Mouse (Mus musculus) forebrain, embryonic 12.5 days (tissue): ENCODE results near the gene Hdac10. TPM values are rescaled to one million over a fixed set of nuclear protein-coding genes. Genes with fewer than 3 reads are reported as not detected.

Source experiments
- ATAC-seq: fragments of 200-750 bp; cut with Nextera tagmentation; 2 replicates; pipeline ENCODE4 v1.8.0; 2017; ENCODE audit warnings: moderate TSS enrichment; ENCODE audit not compliant: low FRiP score
- H3K27ac ChIP-seq: fragments of 300-500 bp; sonication (generic); 2 replicates; pipeline ENCODE4 v1.5.1; 2016; ENCODE audit warnings: mild to moderate bottlenecking
- H3K27me3 ChIP-seq: fragments of 300-500 bp; sonication (generic); 2 replicates; pipeline ENCODE4 v1.6.1; 2016; ENCODE audit warnings: mild to moderate bottlenecking
- H3K36me3 ChIP-seq: fragments of 300-500 bp; sonication (generic); replicated peaks from 2 replicates; pipeline ENCODE4 v1.6.1; 2016; ENCODE audit warnings: mild to moderate bottlenecking
- H3K4me1 ChIP-seq: fragments of 300-500 bp; sonication (generic); 2 replicates; pipeline ENCODE4 v1.6.1; 2016
- H3K4me2 ChIP-seq: fragments of 300-500 bp; sonication (generic); 2 replicates; pipeline ENCODE4 v1.6.1; 2016; ENCODE audit warnings: mild to moderate bottlenecking, moderate library complexity
- H3K4me3 ChIP-seq: fragments of 300-500 bp; sonication (generic); replicated peaks from 2 replicates; pipeline ENCODE4 v1.5.1; 2016; ENCODE audit warnings: mild to moderate bottlenecking
- H3K9ac ChIP-seq: fragments of 300-500 bp; sonication (generic); 2 replicates; pipeline ENCODE4 v1.6.1; 2016; ENCODE audit warnings: mild to moderate bottlenecking
- H3K9me3 ChIP-seq: fragments of 300-500 bp; sonication (generic); 2 replicates; pipeline ENCODE4 v1.6.1; 2016
- WGBS: fragments of 180-500 bp; shearing (Covaris S2); methylation state at CpG from one replicate; pipeline ENCODE4 v1.1.7; 2016; 5-methylcytosine and 5-hydroxymethylcytosine counted together
- microRNA-seq: library from miRNA; unstranded; fragments of <30 nt; microRNA quantifications from one replicate; pipeline ENCODE4, GENCODE M21; 2017
- polyA plus RNA-seq: library from polyadenylated mRNA; unstranded; fragments of >200 nt; fragmentation: Nextera tagmentation; extraction: Ambion mirVana; gene quantifications from 2 replicates; pipeline ENCODE4 v1.2.1, GENCODE M21; 2016

Gene Hdac10
- polyA plus RNA-seq, 1 experiment from 2014 or later, result 20.5 TPM

DNA sequence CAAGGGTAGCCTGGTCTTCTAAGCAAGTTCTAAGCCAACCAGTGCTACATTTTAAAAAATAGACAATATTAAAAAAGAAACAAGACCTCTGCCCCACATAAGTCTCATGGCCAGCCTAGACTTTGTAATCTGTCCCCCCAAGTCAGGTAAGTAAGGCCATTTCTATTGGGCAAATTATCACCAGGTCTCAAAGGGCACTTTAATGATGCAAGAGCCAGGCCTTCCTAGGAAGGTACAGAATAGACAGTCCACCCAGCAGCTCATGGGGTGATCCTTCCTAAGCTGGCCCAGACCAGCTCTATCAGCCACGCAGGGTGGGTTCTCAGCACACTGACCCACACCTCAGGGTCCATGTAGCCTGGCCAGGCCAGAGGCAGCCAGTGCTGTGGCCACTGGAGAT is 44.6 kb downstream of the Hdac10 start:
- Histone ChIP-seq H3K9ac (no peak overlapping the region), H3K4me1 (peaks cover 8% of the 10 kb centered on the region), H3K36me3 (peaks cover 60% of the 10 kb centered on the region), H3K9me3 (no peaks in the 10 kb centered on the region), H3K27ac (no peak overlapping the region), H3K27me3 (no peaks in the 10 kb centered on the region), H3K4me3 (no peak overlapping the region), H3K4me2 (no peak overlapping the region)
- WGBS, result 100% methylated on average over 1 of the region's 1 CpGs
- no peak for ATAC-seq

DNA sequence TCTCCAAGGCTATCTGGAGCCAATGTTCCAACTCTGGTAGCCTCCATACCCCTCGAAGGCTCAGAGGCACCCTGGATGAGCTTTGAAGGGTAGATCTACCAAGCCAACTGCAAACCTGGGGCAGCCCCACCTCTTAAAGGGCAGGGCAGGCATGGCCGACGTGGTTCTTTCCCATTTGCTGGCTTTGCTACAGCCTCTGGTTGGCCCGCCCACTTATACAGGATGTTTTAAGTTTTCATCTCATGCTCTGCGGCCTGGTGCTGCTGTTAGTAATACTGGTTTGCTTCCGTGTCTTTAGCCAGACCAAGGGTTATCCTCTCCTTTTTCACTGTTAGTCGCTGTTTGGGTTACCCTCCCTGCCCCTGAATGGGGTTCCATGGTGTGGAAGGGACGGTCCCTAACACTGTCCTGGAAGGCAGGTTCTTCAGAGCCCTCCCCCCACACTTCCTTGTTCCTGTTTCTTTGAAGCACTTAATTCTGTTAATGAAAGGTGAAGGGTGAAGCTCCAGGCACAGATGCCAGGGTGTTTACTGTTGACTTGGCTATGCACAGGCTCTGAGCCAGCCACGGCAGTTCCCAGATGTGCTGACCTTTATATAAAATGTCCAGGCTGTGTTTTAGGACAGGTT is 50.2 kb downstream of the Hdac10 start:
- no peak overlapping the region for H3K4me3 ChIP-seq
- H3K27me3 ChIP-seq, result 0 out of 2 replicates have a peak, but pooled peaks cover 2% of the 10 kb centered on the region
- peaks cover 23% of the 10 kb centered on the region for H3K36me3 ChIP-seq
- no peak overlapping the region; the same call in 1 of the 2 replicates for H3K9ac ChIP-seq
- 71% methylated on average over 9 of the region's 9 CpGs for WGBS
- peaks cover 38% of the 10 kb centered on the region for H3K4me1 ChIP-seq
- no peak for ATAC-seq
- no peak overlapping the region for H3K27ac ChIP-seq
- H3K9me3 ChIP-seq, result no peaks in the 10 kb centered on the region
- H3K4me2 ChIP-seq, result no peak overlapping the region

DNA sequence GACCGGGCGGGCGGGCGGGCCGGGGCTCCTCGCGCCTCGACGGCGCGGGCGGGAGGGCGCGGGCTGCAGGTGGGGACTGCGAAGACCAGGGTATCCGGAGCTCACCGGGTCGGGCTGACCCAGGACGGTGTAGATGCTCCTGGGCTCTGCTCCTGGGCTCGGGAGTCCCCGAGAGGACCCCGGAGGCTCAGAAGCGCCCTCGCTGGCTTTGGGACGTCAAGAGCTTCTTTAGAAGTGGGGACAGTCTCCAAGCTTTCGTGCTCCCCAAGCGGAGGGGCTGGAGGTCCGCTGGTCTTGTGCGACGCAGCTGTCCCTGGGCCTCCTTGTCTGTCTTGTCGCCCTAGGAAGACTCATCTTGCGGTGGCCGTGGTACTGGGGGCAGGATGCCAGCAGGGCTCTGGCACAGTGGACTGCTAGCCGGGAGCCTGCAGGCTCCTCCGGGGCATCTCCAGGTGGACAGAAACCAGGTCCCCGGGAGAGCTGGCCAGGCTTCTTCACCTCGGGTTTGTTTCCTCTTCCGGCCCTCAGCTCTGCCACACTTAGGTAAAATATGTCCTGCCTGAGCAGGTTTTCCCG is 52.3 kb downstream of the Hdac10 start:
- Histone ChIP-seq H3K36me3 (peaks cover 2% of the 10 kb centered on the region), H3K4me3 (peak overlapping the region; percentile 88), H3K9me3 (no peaks in the 10 kb centered on the region), H3K4me2 (peak overlapping the region; percentile 75), H3K27ac (peak overlapping the region; percentile 84), H3K4me1 (peaks cover 38% of the 10 kb centered on the region), H3K9ac (peak overlapping the region; percentile 81), H3K27me3 (0 out of 2 replicates have a peak, but pooled peaks cover 4% of the 10 kb centered on the region)
- peak; percentile 50 for ATAC-seq
- WGBS, result 1% methylated on average over 37 of the region's 39 CpGs

DNA sequence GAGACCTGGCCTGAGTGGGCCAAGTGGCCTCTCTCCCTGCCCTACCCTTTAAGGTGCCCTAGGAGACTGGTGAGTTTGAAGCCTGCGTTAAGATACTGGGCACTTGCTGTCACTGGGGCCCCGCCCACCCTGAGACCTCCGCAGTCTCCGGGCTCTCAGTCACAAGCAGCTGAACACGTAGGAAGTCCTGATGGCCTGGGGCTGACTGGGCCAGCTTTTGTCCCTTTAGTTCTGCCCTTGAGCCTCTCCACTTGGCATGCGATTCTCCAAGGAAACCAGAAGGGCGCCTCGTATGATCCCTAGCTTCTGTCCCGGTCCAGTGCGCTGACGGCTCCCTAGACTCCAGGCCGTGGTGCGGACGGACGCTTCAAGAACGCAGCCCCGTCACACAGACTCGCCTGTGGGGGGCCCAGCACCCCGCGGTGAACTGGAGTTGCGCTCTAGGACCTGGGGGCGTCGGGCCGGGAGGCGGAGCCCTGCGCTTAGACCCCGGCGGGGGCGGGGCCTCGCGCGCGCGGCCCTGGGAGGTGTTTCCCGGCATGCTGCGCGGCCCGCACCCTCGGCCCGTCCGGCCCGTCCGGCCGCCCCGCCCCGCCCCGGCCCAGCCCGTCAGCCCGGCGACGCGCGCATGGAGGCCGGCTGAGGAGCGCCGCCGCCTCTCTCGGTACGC is 52.9 kb downstream of the Hdac10 start:
- ATAC-seq, result peak; percentile 93
- under 1% methylated on average over 49 of the region's 59 CpGs for WGBS
- H3K4me1 ChIP-seq, result peaks cover 38% of the 10 kb centered on the region
- peak overlapping the region; percentile 81 for H3K9ac ChIP-seq
- peak overlapping the region; percentile 75 for H3K4me2 ChIP-seq
- H3K4me3 ChIP-seq, result peak overlapping the region; percentile 88
- 0 out of 2 replicates have a peak, but pooled peaks cover 7% of the 10 kb centered on the region for H3K27me3 ChIP-seq
- H3K36me3 ChIP-seq, result no peaks in the 10 kb centered on the region
- no peaks in the 10 kb centered on the region for H3K9me3 ChIP-seq
- peak overlapping the region; percentile 84 for H3K27ac ChIP-seq

DNA sequence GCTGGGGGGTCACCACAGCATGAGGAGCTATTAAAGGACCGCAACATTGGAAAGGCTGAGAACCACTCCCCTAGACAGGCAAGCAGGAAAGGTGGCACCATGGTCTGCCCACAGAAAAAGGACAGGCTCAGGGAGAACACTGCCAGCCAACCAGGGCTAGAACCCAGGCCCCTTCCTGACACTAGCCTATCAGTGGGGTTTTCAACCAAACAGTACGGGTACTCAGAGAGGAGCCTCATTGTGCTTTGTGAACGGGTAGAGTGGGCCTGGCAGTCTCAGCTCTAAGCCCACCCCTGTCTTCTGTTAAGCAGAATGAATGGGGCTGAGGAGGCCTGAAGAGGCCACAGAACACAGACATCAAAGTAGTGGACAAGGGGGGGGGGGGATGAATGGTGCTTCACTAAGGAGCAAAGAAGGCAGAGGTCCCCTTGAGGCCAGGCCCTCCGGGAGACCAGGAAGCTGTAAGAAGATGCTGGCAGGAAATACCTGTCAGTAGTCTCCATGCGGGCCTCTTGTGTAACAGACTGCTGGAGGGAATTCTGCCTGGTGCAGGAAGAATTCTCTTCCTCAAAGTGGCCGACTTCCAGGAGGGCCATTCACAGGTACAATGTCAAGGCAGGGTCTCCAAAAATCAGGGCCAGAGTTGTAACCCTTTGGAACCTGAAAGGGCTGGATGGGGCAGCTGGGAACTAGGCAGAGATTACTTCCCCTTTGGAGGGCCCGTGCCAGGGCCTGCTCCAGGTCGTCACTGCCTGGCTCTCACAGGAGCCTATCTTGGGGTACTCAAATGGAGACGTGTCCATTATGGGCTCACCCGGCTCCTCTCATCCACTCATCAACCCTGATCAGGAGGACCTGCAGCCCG is 53.7 kb downstream of the Hdac10 start, which contains the start of gene Trabd:
TSS of gene Trabd (plus strand) at position 512 of the 865 bp plus-strand sequence.
- Histone ChIP-seq H3K27ac (peak within 1 kb of the TSS; percentile 84), H3K4me3 (peak within 1 kb of the TSS; percentile 88), H3K27me3 (peaks cover 13% of the 10 kb centered on the region), H3K9ac (peak within 1 kb of the TSS; percentile 81), H3K9me3 (no peaks in the 10 kb centered on the region), H3K4me2 (peak within 1 kb of the TSS; percentile 75), H3K36me3 (no peaks in the 10 kb centered on the region), H3K4me1 (peaks cover 38% of the 10 kb centered on the region)
- no peak; the same call in 1 of the 2 replicates for ATAC-seq
- 19% methylated on average over 11 of the region's 11 CpGs for WGBS

DNA sequence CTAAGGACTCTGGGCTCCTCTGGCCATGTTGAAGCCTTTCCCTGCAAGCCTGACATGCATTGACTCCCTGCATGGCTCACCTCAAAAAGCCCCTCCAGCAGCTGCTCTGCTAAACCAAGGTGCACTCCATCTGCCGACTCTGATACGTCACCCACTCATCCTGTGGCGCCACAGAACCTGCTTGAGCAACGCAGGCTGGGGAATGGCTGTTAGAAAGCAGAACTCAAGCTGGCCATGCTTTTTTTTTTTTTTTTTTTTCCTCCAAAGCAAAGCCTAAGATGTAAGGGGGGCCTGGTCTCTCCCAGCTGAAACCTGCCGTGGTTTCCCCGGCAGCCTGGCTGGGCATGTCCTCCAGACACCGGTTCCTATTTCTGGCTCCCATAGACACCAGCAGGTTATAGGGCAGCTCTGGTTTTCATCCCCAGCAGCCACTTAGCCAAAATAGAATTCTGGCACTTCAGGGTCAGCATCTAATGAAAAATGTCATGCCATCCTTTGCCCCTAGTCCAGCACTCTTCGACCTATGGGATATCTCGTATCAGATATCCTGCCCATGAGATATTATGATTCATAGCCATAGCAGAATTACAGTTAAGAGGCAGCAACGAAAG is 54.4 kb downstream of the Hdac10 start:
- no peak overlapping the region for H3K4me3 ChIP-seq

More for the DNA sequence above, 54.4 kb downstream of the Hdac10 start:
- no peaks in the 10 kb centered on the region for H3K36me3 ChIP-seq
- no peak for ATAC-seq
- H3K4me2 ChIP-seq, result no peak overlapping the region
- 84% methylated on average over 10 of the region's 10 CpGs for WGBS
- 0 out of 2 replicates have a peak overlapping the region, but pooled peaks have one; percentile 81 for H3K9ac ChIP-seq
- H3K27ac ChIP-seq, result no peak overlapping the region
- peaks cover 20% of the 10 kb centered on the region for H3K27me3 ChIP-seq
- H3K9me3 ChIP-seq, result no peaks in the 10 kb centered on the region
- peaks cover 38% of the 10 kb centered on the region for H3K4me1 ChIP-seq

Small RNA genes within 50 kb of the gene (microRNA-seq; reads per million reads assigned to microRNA genes)
- gene Mir7118, result 0.73 reads per million

Other genes starting within 250 kb of the Hdac10 start
- 0.14 and 0.17 TPM in 2 replicates for gene Ttll8, start 174.3 kb downstream of the Hdac10 start, polyA plus RNA-seq
- 15.5 and 16.3 TPM in 2 replicates for gene Mlc1, start 149.7 kb downstream of the Hdac10 start, polyA plus RNA-seq
- not detected in 2 replicates for gene Mov10l1, start 145.8 kb downstream of the Hdac10 start, polyA plus RNA-seq
- gene Panx2, start 69.0 kb downstream of the Hdac10 start, polyA plus RNA-seq, result 1.3 and 1.8 TPM in 2 replicates
- 46.3 and 48.8 TPM in 2 replicates for gene Trabd, start 53.6 kb downstream of the Hdac10 start, polyA plus RNA-seq
- 23.1 and 24.4 TPM in 2 replicates for gene Selenoo, start 39.6 kb downstream of the Hdac10 start, polyA plus RNA-seq
- gene Tubgcp6, start 5.6 kb downstream of the Hdac10 start, polyA plus RNA-seq, result 27.4 and 27.7 TPM in 2 replicates
- gene Mapk12, start 12.0 kb upstream of the Hdac10 start, polyA plus RNA-seq, result 14.2 and 16.7 TPM in 2 replicates
- 46.9 and 47.4 TPM in 2 replicates for gene Mapk11, start 20.9 kb upstream of the Hdac10 start, polyA plus RNA-seq
- gene Plxnb2, start 52.1 kb upstream of the Hdac10 start, polyA plus RNA-seq, result 174 and 182 TPM in 2 replicates
- gene Dennd6b, start 67.8 kb upstream of the Hdac10 start, polyA plus RNA-seq, result 38.8 and 44.0 TPM in 2 replicates
- 47.1 and 57.2 TPM in 2 replicates for gene Ppp6r2, start 82.9 kb upstream of the Hdac10 start, polyA plus RNA-seq
- gene Sbf1, start 186.6 kb upstream of the Hdac10 start, polyA plus RNA-seq, result 82.5 and 88.9 TPM in 2 replicates
- gene Adm2, start 194.0 kb upstream of the Hdac10 start, polyA plus RNA-seq, result not detected in 2 replicates
- gene Miox, start 205.7 kb upstream of the Hdac10 start, polyA plus RNA-seq, result not detected in 2 replicates
- 45.6 and 47.0 TPM in 2 replicates for gene Lmf2, start 227.0 kb upstream of the Hdac10 start, polyA plus RNA-seq
- gene Ncaph2, start 227.0 kb upstream of the Hdac10 start, polyA plus RNA-seq, result 186 and 191 TPM in 2 replicates
- gene Sco2, start 245.1 kb upstream of the Hdac10 start, polyA plus RNA-seq, result 4.7 and 5.1 TPM in 2 replicates
- gene Tymp, start 248.3 kb upstream of the Hdac10 start, polyA plus RNA-seq, result 1.1 and 1.4 TPM in 2 replicates